8 mouse cellular contexts compared by ENCODE assay signal in the genomic region with DNA sequence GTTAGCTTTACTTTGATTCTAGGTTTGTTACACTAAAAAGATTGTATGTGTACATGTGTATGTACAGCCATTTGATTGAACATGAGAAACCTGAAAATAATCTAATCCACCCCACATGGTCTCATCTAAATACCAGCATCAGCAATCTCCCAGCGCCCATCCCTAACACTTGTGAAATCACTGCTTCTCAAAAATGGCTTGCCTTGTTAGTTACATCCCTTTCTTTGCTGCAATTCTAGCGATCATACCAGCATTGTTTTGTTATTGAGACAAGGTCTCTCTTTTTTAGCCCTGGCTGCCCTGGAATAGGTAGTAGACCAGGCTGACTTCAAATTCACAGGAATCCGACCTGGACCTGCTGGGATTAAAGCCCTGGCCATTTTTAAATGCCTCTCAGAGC. TPM values are rescaled to one million over a fixed set of nuclear protein-coding genes. Genes with fewer than 3 reads are reported as not detected.
DNase-seq lines count a peak whose midpoint lies in the region; ATAC-seq and TF ChIP-seq lines count a peak whose summit lies in the region.

No protein-coding gene starts in this region.

- intact Hi-C loops in heart, adult 2 months (cut with DNase I), result loop anchor here (5.0 kb wide), 1 partner anchor 35 kb away; the partner anchor contains the start of genes Gm17324 and Mto1
- intact Hi-C loops in heart, postnatal 25 days (cut with DNase I), result no loop called here

- peak overlapping the region; percentile 97 for H3K27ac ChIP-seq in heart, adult 2 months
- peak overlapping the region; percentile 100 for H3K27ac ChIP-seq in hindbrain, embryonic 13.5 days
- H3K27ac ChIP-seq in macrophage, result peak overlapping the region; percentile 99

- no peaks in the 10 kb centered on the region for H3K9me3 ChIP-seq in G1E (replicated peaks)
- H3K9me3 ChIP-seq in hindbrain, embryonic 13.5 days, result no peaks in the 10 kb centered on the region

- no peaks in the 10 kb centered on the region for H3K79me2 ChIP-seq in heart, adult 2 months (replicated peaks; ENCODE audit: control insufficient read depth, insufficient read depth, low read length)
- peaks cover 20% of the 10 kb centered on the region for H3K79me2 ChIP-seq in macrophage (ENCODE audit: inconsistent target)

- ATAC-seq in G1E (ENCODE audit: extremely low read depth, insufficient number of reproducible peaks, low FRiP score, poor library complexity, severe bottlenecking), result no peak
- no peak for ATAC-seq in hindbrain, embryonic 13.5 days (ENCODE audit: low FRiP score)
- ATAC-seq in megakaryocyte-erythroid progenitor cell, adult 5-6 weeks (replicated peaks; ENCODE audit: low FRiP score, low TSS enrichment, poor library complexity, severe bottlenecking), result no peak

- peaks cover 4% of the 10 kb centered on the region for H3K4me1 ChIP-seq in heart, adult 2 months (ENCODE audit: control insufficient read depth, insufficient read depth, low read length)
- peaks cover 24% of the 10 kb centered on the region for H3K4me1 ChIP-seq in G1E (ENCODE audit: insufficient read depth, low read depth, low read length)
- peaks cover 32% of the 10 kb centered on the region for H3K4me1 ChIP-seq in hindbrain, embryonic 13.5 days (replicated peaks)

- DNase-seq in heart, adult 2 months, result no peak
- no peak for DNase-seq in heart, postnatal 25 days (ENCODE audit: low spot score)
- DNase-seq in G1E (ENCODE audit: low spot score) (no peak), MN1 (ENCODE audit: low spot score) (no peak)
- no peak for DNase-seq in cerebellum, adult 11 months

- no peak for TF ChIP-seq POLR2A in heart, adult 2 months (IDR thresholded peaks at IDR 0.05; ENCODE audit: insufficient read depth, low read depth, low read length)

- peak overlapping the region; percentile 63 for H3K4me2 ChIP-seq in hindbrain, embryonic 13.5 days

- peak overlapping the region; percentile 59 for H3K4me3 ChIP-seq in heart, adult 2 months
- H3K4me3 ChIP-seq in G1E (ENCODE audit: low read depth, low read length) (peak overlapping the region; percentile 96), macrophage (ENCODE audit: inconsistent target) (peak overlapping the region; percentile 80)
- H3K4me3 ChIP-seq in hindbrain, embryonic 13.5 days, result peak overlapping the region; percentile 55

- WGBS in heart, adult 2 months, result 40% methylated on average over 3 of the region's 3 CpGs
- 9% methylated on average over 3 of the region's 3 CpGs for WGBS in hindbrain, embryonic 13.5 days
- 36% methylated on average over 3 of the region's 3 CpGs for WGBS in macrophage (ENCODE audit: missing documents)

- no peak overlapping the region; the same call in 1 of the 2 replicates for H3K9ac ChIP-seq in heart, adult 2 months (ENCODE audit: low read depth, low read length)
- peak overlapping the region; percentile 89 for H3K9ac ChIP-seq in hindbrain, embryonic 13.5 days

- TF ChIP-seq CTCF in heart, adult 2 months (IDR thresholded peaks at IDR 0.05), result no peak
- TF ChIP-seq CTCF in G1E (IDR thresholded peaks at IDR 0.05; ENCODE audit: low read depth, low read length), result no peak

- H3K36me3 ChIP-seq in heart, adult 2 months (ENCODE audit: control insufficient read depth, insufficient read depth, low read length), result peaks cover 17% of the 10 kb centered on the region
- H3K36me3 ChIP-seq in G1E (replicated peaks) (peaks cover 35% of the 10 kb centered on the region), macrophage (ENCODE audit: inconsistent target) (peaks cover 12% of the 10 kb centered on the region)
- peaks cover 25% of the 10 kb centered on the region for H3K36me3 ChIP-seq in hindbrain, embryonic 13.5 days

- H3K27me3 ChIP-seq in heart, adult 2 months (ENCODE audit: control insufficient read depth, insufficient read depth, low read length), result no peaks in the 10 kb centered on the region; the same call in 1 of the 2 replicates
- no peaks in the 10 kb centered on the region for H3K27me3 ChIP-seq in G1E (ENCODE audit: insufficient read depth, low read length)
- no peaks in the 10 kb centered on the region for H3K27me3 ChIP-seq in hindbrain, embryonic 13.5 days

- TF ChIP-seq EP300 in heart, adult 2 months (IDR thresholded peaks at IDR 0.05; ENCODE audit: insufficient read depth, low read depth, low read length), result no peak

RNA-seq across cellular contexts. Expression of gene Eef1a1, which starts 6.6 kb away (rescaled TPM):
- total RNA-seq in heart, adult 2 months (2021), result 1,000 to 10,000 TPM in 1 of 2 experiments, 100 to 1,000 TPM in 1; 970 to 1,045 TPM
- polyA plus RNA-seq in heart, adult 2 months (2012; rRNA removed), result 901 and 1,346 TPM in 2 replicates
- 1,000 to 10,000 TPM; 1,031 to 1,197 TPM for total RNA-seq in heart, postnatal 25 days (2021)
- total RNA-seq in G1E (2014; fragmentation: Nextera tagmentation) (20,210 and 21,324 TPM in 2 replicates), G1E (2017) (8,565 and 9,264 TPM in 2 replicates)
- polyA plus RNA-seq in G1E (2012) (1,062 and 1,118 TPM in 2 replicates), macrophage (2018) (6,779 to 7,082 TPM (median 6,969 TPM) in 3 replicates)
- 3,538 and 3,562 TPM in 2 replicates for polyA plus RNA-seq in hindbrain, embryonic 13.5 days (2015; fragmentation: Nextera tagmentation; extraction: Ambion mirVana)
- 1,000 to 10,000 TPM in 11 of 26 experiments, 100 to 1,000 TPM in 15; 559 to 2,446 (median 950) TPM for total RNA-seq in macrophage (2018; cell fraction: chromatin; rRNA removed)
- 1,000 to 10,000 TPM; 2,865 to 8,643 (median 4,877) TPM for total RNA-seq in macrophage (2018; cell fraction: cytosol; rRNA removed)
- total RNA-seq in macrophage (2018; cell fraction: nucleus; rRNA removed), result 1,000 to 10,000 TPM; 1,048 to 3,060 (median 1,722) TPM
- total RNA-seq in megakaryocyte-erythroid progenitor cell, adult 5-6 weeks (2014; fragmentation: Nextera tagmentation), result 11,779 and 12,959 TPM in 2 replicates
- 14,853 and 18,691 TPM in 2 replicates for total RNA-seq in megakaryocyte-erythroid progenitor cell, adult 5-6 weeks (2017)

RNA-seq across cellular contexts. Expression of gene Gm17324, which starts 33.8 kb away (rescaled TPM):
- total RNA-seq in heart, adult 2 months (2021), result not detected
- not detected in 2 replicates for polyA plus RNA-seq in heart, adult 2 months (2012; rRNA removed)
- not detected for total RNA-seq in heart, postnatal 25 days (2021)
- total RNA-seq in G1E (2014; fragmentation: Nextera tagmentation) (not detected in 2 replicates), G1E (2017) (0.35 TPM in 1 of 2 replicates, not detected in the other)
- polyA plus RNA-seq in G1E (2012) (0.08 TPM in 1 of 2 replicates, not detected in the other), macrophage (2018) (not detected in 3 replicates)
- 0.99 and 1.3 TPM in 2 replicates for polyA plus RNA-seq in hindbrain, embryonic 13.5 days (2015; fragmentation: Nextera tagmentation; extraction: Ambion mirVana)
- total RNA-seq in macrophage (2018; cell fraction: chromatin; rRNA removed), result under 1 TPM in 1 of 26 experiments, not detected in 25; 0.85 TPM
- total RNA-seq in macrophage (2018; cell fraction: cytosol; rRNA removed), result under 1 TPM in 7 of 26 experiments, not detected in 19; 0.15 to 0.29 (median 0.19) TPM
- total RNA-seq in macrophage (2018; cell fraction: nucleus; rRNA removed), result 1 to 10 TPM in 2 of 26 experiments, under 1 TPM in 2, not detected in 22; 0.75 to 1.2 (median 0.94) TPM
- not detected in 2 replicates for total RNA-seq in megakaryocyte-erythroid progenitor cell, adult 5-6 weeks (2014; fragmentation: Nextera tagmentation)
- total RNA-seq in megakaryocyte-erythroid progenitor cell, adult 5-6 weeks (2017), result 0.65 TPM in 1 of 2 replicates, not detected in the other

RNA-seq across cellular contexts. Expression of gene Mto1, which starts 34.4 kb away (rescaled TPM):
- 10 to 100 TPM; 22.5 to 27.6 TPM for total RNA-seq in heart, adult 2 months (2021)
- 15.8 and 24.9 TPM in 2 replicates for polyA plus RNA-seq in heart, adult 2 months (2012; rRNA removed)
- 10 to 100 TPM; 24.5 to 25.5 TPM for total RNA-seq in heart, postnatal 25 days (2021)
- 39.3 and 41.4 TPM in 2 replicates for total RNA-seq in G1E (2014; fragmentation: Nextera tagmentation)
- total RNA-seq in G1E (2017), result 35.1 and 35.5 TPM in 2 replicates
- 13.7 and 18.3 TPM in 2 replicates for polyA plus RNA-seq in G1E (2012)
- polyA plus RNA-seq in hindbrain, embryonic 13.5 days (2015; fragmentation: Nextera tagmentation; extraction: Ambion mirVana), result 27.3 and 28.8 TPM in 2 replicates
- total RNA-seq in macrophage (2018; cell fraction: chromatin; rRNA removed), result 100 to 1,000 TPM in 7 of 26 experiments, 10 to 100 TPM in 19; 34.7 to 125 (median 77.7) TPM
- total RNA-seq in macrophage (2018; cell fraction: cytosol; rRNA removed), result 10 to 100 TPM in 19 of 26 experiments, 1 to 10 TPM in 7; 7.1 to 16.2 (median 12.1) TPM
- 10 to 100 TPM; 17.7 to 63.0 (median 34.4) TPM for total RNA-seq in macrophage (2018; cell fraction: nucleus; rRNA removed)
- polyA plus RNA-seq in macrophage (2018), result 14.3 to 17.0 TPM (median 16.3 TPM) in 3 replicates
- total RNA-seq in megakaryocyte-erythroid progenitor cell, adult 5-6 weeks (2014; fragmentation: Nextera tagmentation), result 30.2 and 38.8 TPM in 2 replicates
- 45.1 and 55.7 TPM in 2 replicates for total RNA-seq in megakaryocyte-erythroid progenitor cell, adult 5-6 weeks (2017)

RNA-seq across cellular contexts. Expression of gene Cgas, which starts 39.3 kb away (rescaled TPM):
- under 1 TPM; 0.43 to 0.55 TPM for total RNA-seq in heart, adult 2 months (2021)
- 0.20 and 0.32 TPM in 2 replicates for polyA plus RNA-seq in heart, adult 2 months (2012; rRNA removed)
- total RNA-seq in heart, postnatal 25 days (2021), result under 1 TPM; 0.45 to 0.55 TPM
- total RNA-seq in G1E (2014; fragmentation: Nextera tagmentation), result not detected in 2 replicates
- 0.12 and 0.16 TPM in 2 replicates for total RNA-seq in G1E (2017)
- 0.02 TPM in 1 of 2 replicates, not detected in the other for polyA plus RNA-seq in G1E (2012)
- polyA plus RNA-seq in hindbrain, embryonic 13.5 days (2015; fragmentation: Nextera tagmentation; extraction: Ambion mirVana), result 0.71 and 0.74 TPM in 2 replicates
- 10 to 100 TPM in 25 of 26 experiments, 1 to 10 TPM in 1; 9.5 to 88.0 (median 26.2) TPM for total RNA-seq in macrophage (2018; cell fraction: chromatin; rRNA removed)
- 10 to 100 TPM in 7 of 26 experiments, 1 to 10 TPM in 19; 4.8 to 17.4 (median 9.1) TPM for total RNA-seq in macrophage (2018; cell fraction: cytosol; rRNA removed)
- total RNA-seq in macrophage (2018; cell fraction: nucleus; rRNA removed), result 10 to 100 TPM; 13.8 to 74.0 (median 27.1) TPM
- 7.4 to 14.0 TPM (median 7.6 TPM) in 3 replicates for polyA plus RNA-seq in macrophage (2018)
- 7.4 and 7.5 TPM in 2 replicates for total RNA-seq in megakaryocyte-erythroid progenitor cell, adult 5-6 weeks (2014; fragmentation: Nextera tagmentation)
- 6.9 and 8.9 TPM in 2 replicates for total RNA-seq in megakaryocyte-erythroid progenitor cell, adult 5-6 weeks (2017)

Comparison
In these comparisons a context has a peak if more than half of its experiments do, and no peak if none do; other contexts are left out.
1. RNA of gene Eef1a1, which starts 6.6 kb away (total RNA-seq): 8,565 to 21,324 TPM in G1E and 11,779 to 18,691 TPM in megakaryocyte-erythroid progenitor cell, adult 5-6 weeks; 1,031 to 1,197 TPM in heart, postnatal 25 days and 970 to 1,045 TPM in heart, adult 2 months; every median in the first group is over 4 times any median in the second.
2. Peak in every context shown above with its lines, with median percentiles within 50 percentile points of each other: H3K27ac ChIP-seq and H3K4me3 ChIP-seq.